Mouse (Mus musculus) heart, embryonic 12.5 days (tissue): ENCODE data around the gene Notch2. TPM values are rescaled to one million over a fixed set of nuclear protein-coding genes. Genes with fewer than 3 reads are reported as not detected.

Source experiments
- ATAC-seq: fragments of 200-750 bp; cut with Nextera tagmentation; 2 replicates; pipeline ENCODE4 v1.8.0; 2017; ENCODE audit warnings: moderate TSS enrichment, moderate library complexity; ENCODE audit not compliant: insufficient number of reproducible peaks, low FRiP score
- H3K27ac ChIP-seq: fragments of 300-500 bp; sonication (generic); 2 replicates; pipeline ENCODE4 v1.5.1; 2016; ENCODE audit warnings: mild to moderate bottlenecking, moderate library complexity; ENCODE audit not compliant: poor library complexity, severe bottlenecking
- H3K27me3 ChIP-seq: fragments of 300-500 bp; sonication (generic); replicated peaks from 2 replicates; pipeline ENCODE4 v1.6.1; 2016; ENCODE audit warnings: mild to moderate bottlenecking, moderate library complexity
- H3K36me3 ChIP-seq: fragments of 300-500 bp; sonication (generic); 2 replicates; pipeline ENCODE4 v1.6.1; 2016; ENCODE audit warnings: mild to moderate bottlenecking, moderate library complexity
- H3K4me1 ChIP-seq: fragments of 300-500 bp; sonication (generic); replicated peaks from 2 replicates; pipeline ENCODE4 v1.6.1; 2016; ENCODE audit warnings: mild to moderate bottlenecking
- H3K4me2 ChIP-seq: fragments of 300-500 bp; sonication (generic); 2 replicates; pipeline ENCODE4 v1.6.1; 2016; ENCODE audit warnings: mild to moderate bottlenecking, moderate library complexity
- H3K4me3 ChIP-seq: fragments of 300-500 bp; sonication (generic); 2 replicates; pipeline ENCODE4 v1.5.1; 2016; ENCODE audit warnings: mild to moderate bottlenecking
- H3K9ac ChIP-seq: fragments of 300-500 bp; sonication (generic); 2 replicates; pipeline ENCODE4 v1.6.1; 2016; ENCODE audit warnings: mild to moderate bottlenecking, moderate library complexity
- H3K9me3 ChIP-seq: fragments of 300-500 bp; sonication (generic); replicated peaks from 2 replicates; pipeline ENCODE4 v1.6.1; 2016; ENCODE audit warnings: mild to moderate bottlenecking, moderate library complexity
- WGBS: fragments of 180-500 bp; shearing (Covaris S2); methylation state at CpG from one replicate; pipeline ENCODE4 v1.1.7; 2016; 5-methylcytosine and 5-hydroxymethylcytosine counted together
- polyA plus RNA-seq: library from polyadenylated mRNA; unstranded; fragments of >200 nt; fragmentation: Nextera tagmentation; extraction: Ambion mirVana; gene quantifications from 2 replicates; pipeline ENCODE4 v1.2.1, GENCODE M21; 2016

The Notch2 gene
- polyA plus RNA-seq, 1 experiment from 2014 or later, result 16.7 TPM

DNA sequence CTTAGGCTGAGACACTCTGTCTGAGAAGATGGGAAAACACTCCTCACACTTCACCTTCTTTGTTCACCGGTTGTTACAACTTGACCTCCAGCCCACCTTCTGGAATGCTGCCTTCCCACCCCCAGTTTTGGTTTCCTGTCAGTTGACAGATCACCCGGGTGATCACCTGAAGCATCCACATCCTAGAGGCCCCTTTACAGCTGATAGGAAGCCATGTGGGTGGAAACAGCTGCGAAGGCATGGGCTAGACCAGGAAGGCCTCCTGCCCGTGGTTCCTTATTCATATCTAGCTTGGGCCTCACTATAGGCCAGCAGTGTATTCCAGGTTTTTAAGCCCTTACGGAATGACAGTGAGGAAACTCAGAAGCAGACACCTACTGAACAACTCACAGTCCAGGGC, 73.5 kb downstream of the Notch2 start:
- Histone ChIP-seq H3K4me1 (peaks cover 48% of the 10 kb centered on the region), H3K27ac (peak overlapping the region; percentile 35; the same call in 1 of the 2 replicates), H3K36me3 (peaks cover 20% of the 10 kb centered on the region), H3K4me3 (no peak overlapping the region), H3K9me3 (no peaks in the 10 kb centered on the region), H3K4me2 (no peak overlapping the region), H3K9ac (no peak overlapping the region), H3K27me3 (no peaks in the 10 kb centered on the region)
- WGBS, result 55% methylated on average over 5 of the region's 5 CpGs
- ATAC-seq, result no peak

DNA sequence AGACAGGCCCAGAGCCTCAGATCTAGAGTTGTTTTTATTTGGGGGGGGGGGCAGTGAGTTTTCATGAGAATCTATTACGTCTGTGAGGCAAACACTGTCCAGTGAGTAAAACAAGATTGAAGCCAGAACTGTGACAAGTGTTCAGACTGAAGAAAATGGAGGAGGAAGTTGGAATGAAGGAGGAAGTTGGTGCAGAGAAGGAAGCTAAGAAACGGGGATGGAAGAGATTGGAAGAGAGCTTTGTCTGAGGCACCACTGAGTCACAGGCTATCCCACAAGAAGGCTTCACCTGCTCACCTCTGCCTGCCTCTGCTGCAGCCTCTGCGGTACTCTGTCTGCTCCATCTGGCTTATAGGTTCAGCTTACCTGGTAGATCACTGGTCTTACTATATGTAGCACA, 74.2 kb downstream of the Notch2 start:
- H3K36me3 ChIP-seq, result peaks cover 15% of the 10 kb centered on the region
- H3K4me2 ChIP-seq, result no peak overlapping the region
- WGBS, result 84% methylated on average over 3 of the region's 3 CpGs
- no peak overlapping the region for H3K27ac ChIP-seq
- no peak overlapping the region for H3K4me3 ChIP-seq
- no peak for ATAC-seq
- no peak overlapping the region for H3K9ac ChIP-seq
- no peaks in the 10 kb centered on the region for H3K27me3 ChIP-seq
- H3K4me1 ChIP-seq, result peaks cover 53% of the 10 kb centered on the region
- H3K9me3 ChIP-seq, result no peaks in the 10 kb centered on the region

DNA sequence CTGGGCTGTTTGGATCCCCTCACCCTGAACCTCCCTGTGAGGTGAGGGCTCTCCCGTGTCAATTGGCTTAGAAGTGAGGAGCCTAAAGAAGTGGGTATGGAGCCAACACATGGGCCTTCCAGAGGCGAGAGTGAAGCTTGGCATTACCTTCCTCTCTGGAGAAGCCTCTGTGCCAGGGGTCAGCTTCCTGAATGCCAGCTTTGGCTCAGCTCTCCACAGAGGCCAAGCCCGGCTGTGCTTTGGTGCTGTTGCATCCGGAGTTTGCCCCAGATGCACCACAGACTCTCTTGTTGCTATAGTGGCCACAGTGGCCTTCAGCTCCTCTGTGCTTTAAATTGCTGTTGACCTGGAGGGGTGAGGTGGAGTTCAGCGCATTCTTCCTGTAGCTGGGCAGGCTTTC, 76.4 kb downstream of the Notch2 start:
- no peaks in the 10 kb centered on the region for H3K27me3 ChIP-seq
- WGBS, result 80% methylated on average over 5 of the region's 5 CpGs
- no peak overlapping the region for H3K4me2 ChIP-seq
- no peak for ATAC-seq
- peaks cover 62% of the 10 kb centered on the region for H3K4me1 ChIP-seq
- no peak overlapping the region for H3K27ac ChIP-seq
- H3K36me3 ChIP-seq, result peaks cover 8% of the 10 kb centered on the region
- no peaks in the 10 kb centered on the region for H3K9me3 ChIP-seq
- no peak overlapping the region for H3K9ac ChIP-seq
- H3K4me3 ChIP-seq, result no peak overlapping the region

DNA sequence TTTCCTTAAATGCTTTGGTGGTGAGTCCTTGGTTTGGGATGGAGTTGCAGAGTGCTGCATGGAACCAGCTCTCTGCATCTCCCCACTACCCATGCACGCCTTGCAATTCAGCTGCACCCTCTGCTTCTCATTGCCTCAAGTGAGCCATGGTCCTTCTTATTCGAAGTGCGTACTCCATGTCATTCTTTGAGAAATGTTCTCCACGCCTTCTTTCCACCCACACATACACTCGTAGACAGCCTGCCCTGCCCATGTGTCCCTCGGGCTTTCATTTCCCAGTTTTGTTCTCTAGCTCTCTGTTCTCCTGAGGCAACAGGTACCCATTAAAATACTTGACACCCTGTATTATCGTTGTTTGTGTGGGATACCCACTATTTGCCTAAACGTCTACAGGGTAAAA, 76.8 kb downstream of the Notch2 start:
- Histone ChIP-seq H3K9me3 (no peaks in the 10 kb centered on the region), H3K4me2 (no peak overlapping the region), H3K4me1 (peaks cover 61% of the 10 kb centered on the region), H3K27me3 (no peaks in the 10 kb centered on the region), H3K36me3 (peaks cover 8% of the 10 kb centered on the region), H3K9ac (no peak overlapping the region), H3K27ac (no peak overlapping the region), H3K4me3 (no peak overlapping the region)
- no peak for ATAC-seq
- WGBS, result 89% methylated on average over 8 of the region's 8 CpGs

DNA sequence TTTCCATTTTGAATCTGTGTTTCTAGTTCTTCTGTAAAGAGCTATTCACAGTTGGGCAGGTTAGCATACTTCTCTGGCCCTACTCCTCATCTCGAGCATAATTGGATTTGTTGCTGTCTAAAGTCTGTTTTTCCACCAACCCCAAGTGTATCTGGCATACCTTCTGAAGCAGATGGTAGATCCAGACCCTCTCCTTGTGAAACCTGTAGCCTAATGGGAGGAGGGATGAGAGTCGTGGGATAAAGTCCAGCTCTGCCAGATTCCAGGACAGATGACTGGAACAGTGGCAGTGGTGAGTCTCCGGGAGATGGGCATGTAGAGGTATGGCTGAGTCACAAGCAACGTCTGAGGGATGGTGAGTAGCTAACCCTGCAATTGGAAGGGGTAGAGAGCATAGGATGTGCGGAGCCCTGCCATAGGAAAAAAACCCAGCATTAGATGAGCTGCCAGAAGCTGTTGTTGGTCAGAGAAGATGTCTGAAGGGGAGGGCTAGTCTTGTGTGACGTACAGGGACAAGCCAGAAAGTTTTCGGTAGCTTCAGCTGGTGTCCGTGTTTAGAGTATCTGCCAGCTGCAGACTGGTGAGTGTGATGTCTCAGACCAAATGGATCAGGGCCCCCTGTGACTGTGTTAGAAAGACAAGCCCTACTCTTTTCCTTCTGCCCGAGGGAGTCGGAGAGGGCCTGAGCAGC, 79.5 kb downstream of the Notch2 start:
- H3K4me3 ChIP-seq, result no peak overlapping the region
- 72% methylated on average over 10 of the region's 10 CpGs for WGBS
- H3K4me1 ChIP-seq, result peaks cover 53% of the 10 kb centered on the region
- no peak overlapping the region for H3K4me2 ChIP-seq
- H3K27ac ChIP-seq, result no peak overlapping the region
- H3K9ac ChIP-seq, result no peak overlapping the region
- ATAC-seq, result no peak
- H3K36me3 ChIP-seq, result peaks cover 7% of the 10 kb centered on the region
- H3K9me3 ChIP-seq, result no peaks in the 10 kb centered on the region
- no peaks in the 10 kb centered on the region for H3K27me3 ChIP-seq

DNA sequence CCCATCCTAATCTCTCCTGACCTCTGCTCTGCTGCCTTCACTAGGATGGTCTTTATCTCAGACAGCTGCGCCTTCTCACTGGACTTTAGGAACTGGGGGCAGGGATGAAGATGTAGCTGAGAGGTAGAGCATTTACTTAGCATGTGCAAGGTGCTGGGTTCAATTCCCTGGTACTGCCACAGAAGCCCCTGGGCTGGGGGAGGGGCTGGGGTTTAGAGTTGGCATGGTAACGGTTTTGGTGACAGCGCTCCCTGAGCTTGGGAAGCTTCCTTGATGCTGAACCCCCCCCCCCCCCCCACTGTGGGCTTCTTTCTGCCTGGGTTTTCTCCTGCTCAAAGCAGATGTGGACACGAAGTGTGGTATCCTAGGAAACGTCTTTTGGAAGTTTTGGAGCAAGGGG, 80.6 kb downstream of the Notch2 start:
- peaks cover 18% of the 10 kb centered on the region for H3K36me3 ChIP-seq
- WGBS, result 58% methylated on average over 5 of the region's 5 CpGs
- H3K4me3 ChIP-seq, result no peak overlapping the region
- 0 out of 2 replicates have a peak overlapping the region, but pooled peaks have one; percentile 40 for H3K4me2 ChIP-seq
- H3K4me1 ChIP-seq, result peaks cover 52% of the 10 kb centered on the region
- ATAC-seq, result no peak
- no peaks in the 10 kb centered on the region for H3K27me3 ChIP-seq
- no peaks in the 10 kb centered on the region for H3K9me3 ChIP-seq
- H3K27ac ChIP-seq, result peak overlapping the region; percentile 84
- no peak overlapping the region for H3K9ac ChIP-seq

DNA sequence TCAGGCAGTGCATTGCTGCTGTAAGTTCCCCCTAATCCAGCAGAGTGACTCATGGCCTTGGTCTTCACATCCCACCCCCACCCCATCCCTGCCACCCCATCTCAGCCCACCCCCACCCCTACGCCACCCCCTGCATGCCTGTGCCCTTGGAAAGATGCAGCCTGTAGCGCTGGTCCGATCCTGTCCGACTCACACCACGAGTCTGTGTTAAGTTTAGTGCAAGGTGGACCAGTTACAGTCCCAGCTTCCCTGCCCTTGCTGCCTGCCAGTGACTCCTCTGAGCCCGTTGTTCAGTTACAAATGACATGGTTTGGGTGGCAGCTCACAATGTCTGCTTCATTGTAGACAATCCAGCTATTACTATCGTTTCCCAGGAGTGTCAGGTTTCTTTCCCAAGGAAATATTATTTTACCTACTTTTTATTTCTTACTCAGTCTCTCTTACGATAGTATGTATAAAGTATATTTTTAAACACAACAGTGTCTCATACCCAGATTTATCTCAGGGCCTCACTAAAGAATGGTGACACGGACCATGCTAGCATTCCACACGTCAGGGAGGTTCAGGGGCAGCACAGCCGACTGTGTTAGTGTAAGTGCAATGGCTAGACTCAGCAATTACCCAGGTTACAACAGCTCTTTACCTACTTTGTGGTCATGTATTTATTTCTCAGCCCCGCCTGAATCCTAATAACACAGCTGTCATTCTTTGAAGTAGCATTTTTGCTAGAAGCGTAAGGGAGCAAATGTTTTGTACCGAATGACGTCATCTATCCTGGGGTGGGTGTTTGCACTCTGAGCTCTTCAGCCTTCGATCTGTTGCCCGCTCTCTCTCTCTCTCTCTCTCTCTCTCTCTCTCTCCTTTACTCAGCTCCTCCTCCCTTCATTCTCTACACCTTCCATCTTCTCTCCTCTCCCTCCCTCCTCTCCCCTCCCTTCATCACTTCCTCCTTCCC, 81.6 kb downstream of the Notch2 start:
- Histone ChIP-seq H3K27ac (peak overlapping the region; percentile 84), H3K4me3 (no peak overlapping the region), H3K36me3 (peaks cover 26% of the 10 kb centered on the region), H3K9ac (peak overlapping the region; percentile 2; the same call in 1 of the 2 replicates), H3K4me1 (peaks cover 44% of the 10 kb centered on the region), H3K9me3 (no peaks in the 10 kb centered on the region), H3K27me3 (no peaks in the 10 kb centered on the region), H3K4me2 (peak overlapping the region; percentile 40)
- WGBS, result 40% methylated on average over 17 of the region's 17 CpGs
- ATAC-seq, result peak; percentile 66

DNA sequence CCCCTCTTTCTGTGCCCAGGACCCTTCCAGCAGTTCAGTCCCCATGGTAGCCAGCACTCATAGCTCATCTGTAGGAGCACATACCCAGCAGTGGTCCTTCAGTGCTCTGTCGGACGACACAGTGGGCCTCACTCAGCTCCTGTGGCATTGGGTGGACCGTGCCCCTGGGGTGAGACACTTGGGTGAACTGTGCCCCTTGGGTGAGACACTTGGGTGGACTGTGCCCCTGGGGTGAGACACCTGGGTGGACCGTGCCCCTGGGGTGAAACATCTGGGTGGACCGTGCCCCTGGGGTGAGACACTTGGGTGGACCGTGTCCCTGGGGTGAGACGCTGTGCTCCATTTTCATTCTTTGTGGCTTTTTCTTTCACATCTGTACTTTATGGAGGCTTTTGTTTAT, 83.7 kb downstream of the Notch2 start:
- Histone ChIP-seq H3K9me3 (peaks cover 2% of the 10 kb centered on the region; the same call in 1 of the 2 replicates), H3K27me3 (no peaks in the 10 kb centered on the region), H3K4me3 (no peak overlapping the region), H3K27ac (no peak overlapping the region), H3K36me3 (peaks cover 47% of the 10 kb centered on the region), H3K4me1 (peaks cover 40% of the 10 kb centered on the region), H3K9ac (no peak overlapping the region), H3K4me2 (no peak overlapping the region)
- WGBS, result 96% methylated on average over 7 of the region's 7 CpGs
- ATAC-seq, result no peak

DNA sequence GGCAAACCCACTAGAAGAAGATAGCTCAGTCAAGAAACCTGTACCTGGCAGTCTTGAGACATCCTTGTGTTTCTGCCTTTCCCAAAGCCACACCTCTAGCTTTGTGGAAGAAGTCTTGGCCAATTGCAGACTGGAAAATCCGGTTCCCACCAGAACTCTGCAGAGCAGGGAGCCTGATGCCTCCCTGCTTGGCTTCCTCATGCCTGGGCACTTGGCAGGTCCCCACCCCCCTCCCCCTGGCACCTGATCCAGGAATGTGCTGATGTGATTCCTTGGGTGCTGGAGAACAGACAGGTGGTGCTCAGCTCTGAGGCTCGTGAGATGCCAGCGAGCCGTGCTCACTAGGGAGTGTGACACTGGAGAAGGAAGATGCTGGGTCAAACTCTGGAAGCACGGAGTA, 85.3 kb downstream of the Notch2 start:
- Histone ChIP-seq H3K27me3 (no peaks in the 10 kb centered on the region), H3K4me2 (no peak overlapping the region), H3K36me3 (peaks cover 63% of the 10 kb centered on the region), H3K9ac (no peak overlapping the region), H3K27ac (no peak overlapping the region), H3K4me3 (no peak overlapping the region), H3K4me1 (peaks cover 24% of the 10 kb centered on the region), H3K9me3 (peaks cover 13% of the 10 kb centered on the region)
- no peak for ATAC-seq
- 86% methylated on average over 5 of the region's 5 CpGs for WGBS

DNA sequence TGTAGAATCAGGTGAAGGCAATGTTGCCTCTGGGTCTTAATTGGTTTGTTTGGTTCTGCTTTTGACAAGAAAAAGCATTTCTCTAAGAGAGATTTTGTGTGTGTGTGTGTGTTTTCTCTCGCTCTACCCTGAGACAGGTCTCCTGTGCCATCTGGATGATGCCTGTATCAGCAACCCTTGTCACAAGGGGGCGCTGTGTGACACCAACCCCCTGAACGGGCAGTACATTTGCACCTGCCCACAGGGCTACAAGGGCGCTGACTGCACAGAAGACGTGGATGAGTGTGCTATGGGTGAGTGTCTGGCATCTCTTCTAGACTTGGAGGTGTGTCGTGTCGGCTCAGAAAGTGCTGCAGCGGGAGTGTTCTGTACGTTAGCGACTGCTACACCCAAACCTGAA, 86.0 kb downstream of the Notch2 start:
- Histone ChIP-seq H3K27me3 (no peaks in the 10 kb centered on the region), H3K4me3 (no peak overlapping the region), H3K27ac (no peak overlapping the region), H3K4me1 (peaks cover 18% of the 10 kb centered on the region), H3K36me3 (peaks cover 70% of the 10 kb centered on the region), H3K9ac (no peak overlapping the region), H3K4me2 (no peak overlapping the region), H3K9me3 (peaks cover 13% of the 10 kb centered on the region)
- ATAC-seq, result no peak
- 87% methylated on average over 10 of the region's 10 CpGs for WGBS

DNA sequence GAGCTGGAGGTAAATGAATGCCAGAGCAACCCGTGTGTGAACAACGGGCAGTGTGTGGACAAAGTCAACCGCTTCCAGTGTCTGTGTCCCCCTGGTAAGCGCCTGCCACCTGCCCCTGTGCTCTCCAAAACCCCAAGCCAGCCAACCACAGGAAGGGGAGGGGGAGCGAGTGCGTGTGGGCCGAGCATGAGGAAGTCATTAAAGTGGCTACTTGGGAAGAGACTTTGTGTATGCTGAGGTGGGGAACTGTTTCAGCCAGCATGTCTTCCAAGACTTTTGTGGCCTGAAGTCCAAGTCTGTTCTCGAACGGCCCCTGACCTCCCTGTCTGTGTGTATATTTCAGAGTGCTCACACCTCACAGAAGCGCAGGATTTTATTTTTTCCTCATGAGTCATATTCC, 88.2 kb downstream of the Notch2 start:
- peaks cover 13% of the 10 kb centered on the region for H3K9me3 ChIP-seq
- no peak overlapping the region for H3K4me2 ChIP-seq
- H3K36me3 ChIP-seq, result peaks cover 90% of the 10 kb centered on the region
- WGBS, result 78% methylated on average over 10 of the region's 10 CpGs
- no peak overlapping the region for H3K27ac ChIP-seq
- no peak overlapping the region for H3K9ac ChIP-seq
- H3K4me3 ChIP-seq, result no peak overlapping the region
- no peak for ATAC-seq
- H3K27me3 ChIP-seq, result no peaks in the 10 kb centered on the region
- no peaks in the 10 kb centered on the region for H3K4me1 ChIP-seq
